Mouse (Mus musculus): ENCODE data around the gene Tiam1.

DNA sequence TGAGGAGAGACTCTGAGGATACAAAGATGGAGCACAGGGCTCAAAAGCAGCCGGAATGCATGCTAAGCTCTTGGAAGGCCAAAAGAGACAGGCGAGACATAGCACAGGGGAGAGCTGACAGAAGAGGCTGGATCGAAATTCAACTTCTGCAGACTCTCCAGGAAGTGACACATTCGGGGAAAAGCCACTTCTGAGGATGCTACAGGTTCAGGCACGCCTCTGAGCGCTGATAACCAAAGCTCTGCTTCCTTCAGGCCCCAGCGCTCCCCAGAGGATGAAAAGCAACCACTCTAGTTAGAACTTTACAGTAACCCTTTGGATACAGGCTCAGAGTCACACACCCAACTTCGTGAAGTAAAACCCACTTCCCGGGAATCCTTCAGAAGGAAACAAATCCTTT, 306.5 kb downstream of the Tiam1 start:
- TF ChIP-seq POLR2A (IDR thresholded peaks at IDR 0.05; ENCODE audit: insufficient read depth, low read depth, low read length) (no peak), CTCF (IDR thresholded peaks at IDR 0.05; ENCODE audit: insufficient read depth, low read depth, low read length) (no peak)
